Mouse (Mus musculus): ENCODE results near the gene Slc2a5.

- TF ChIP-seq CTCF (IDR thresholded peaks at IDR 0.05; ENCODE audit: low read depth, low read length) (no peak), GATA1 (IDR thresholded peaks at IDR 0.05; ENCODE audit: borderline replicate concordance, low read length) (no peak), TAL1 (conservative IDR thresholded peaks at IDR 0.05; ENCODE audit: low read depth, low read length) (no peak), POLR2AphosphoS5 (IDR thresholded peaks at IDR 0.05; ENCODE audit: insufficient replicate concordance, low read depth, low read length) (no peak)
These were observed 21.3 kb downstream of the Slc2a5 start for GRCm38 (mm10) chr4:150140346-150140745.

Measured in G1E (cell line).